Mouse (Mus musculus) spleen, adult 2 months (tissue): Measurements from ENCODE around the gene Ptges.

Experiments used
- CTCF ChIP-seq: fragments of 200-500 bp; IDR thresholded peaks from 2 replicates; pipeline ENCODE4 v1.5.1; 2011; ENCODE audit warnings: mild to moderate bottlenecking, inconsistent platforms; ENCODE audit not compliant: insufficient read depth, insufficient read length, insufficient replicate concordance; ENCODE audit errors: extremely low read depth
- POLR2A ChIP-seq: fragments of 200-500 bp; IDR thresholded peaks from 2 replicates; pipeline ENCODE4 v1.6.1; 2011; ENCODE audit warnings: low read depth, low read length, inconsistent platforms

GRCm38 (mm10) chr2:30865426-30865825 is 64.2 kb downstream of the Ptges start:
- TF ChIP-seq CTCF, result no peak
- no peak for TF ChIP-seq POLR2A
